Mouse (Mus musculus): ENCODE results near the gene Gnai2. TPM values are rescaled to one million over a fixed set of nuclear protein-coding genes. Genes with fewer than 3 reads are reported as not detected.
A peak's percentile ranks its signal among the peaks of the same experiment; 100 is the strongest.

Gnai2 gene
- polyA plus RNA-seq, 1 experiment from 2014 or later: 434 TPM

- Histone ChIP-seq H3K27me3 (ENCODE audit: control insufficient read depth, insufficient read depth, low read length) (peaks cover 30% of the 10 kb centered on the region), H3K36me3 (ENCODE audit: control insufficient read depth, insufficient read depth, low read length) (no peaks in the 10 kb centered on the region), H3K4me3 (ENCODE audit: low read depth, low read length) (no peak overlapping the region), H3K4me2 (ENCODE audit: low read depth) (no peak overlapping the region), H3K9ac (ENCODE audit: low read length) (no peak overlapping the region), H3K4me1 (ENCODE audit: control insufficient read depth, insufficient read depth, low read length) (peaks cover 4% of the 10 kb centered on the region), H3K27ac (ENCODE audit: low read depth, low read length) (no peak overlapping the region), H3K9me3 (ENCODE audit: control insufficient read depth, low read length) (no peaks in the 10 kb centered on the region)
- WGBS: 60% methylated on average over 9 of the region's 9 CpGs
- no peak for DNase-seq (ENCODE audit: low spot score)
- no peak for ATAC-seq (ENCODE audit: insufficient read depth, low FRiP score, low TSS enrichment)
Observed at GRCm38 (mm10) chr9:107674609-107675429, 39.7 kb upstream of the Gnai2 start.

GRCm38 (mm10) chr9:107670259-107670658, 35.1 kb upstream of the Gnai2 start:
- Histone ChIP-seq H3K27me3 (ENCODE audit: control insufficient read depth, insufficient read depth, low read length) (peaks cover 17% of the 10 kb centered on the region), H3K27ac (ENCODE audit: low read depth, low read length) (no peak overlapping the region), H3K4me2 (ENCODE audit: low read depth) (no peak overlapping the region), H3K36me3 (ENCODE audit: control insufficient read depth, insufficient read depth, low read length) (no peaks in the 10 kb centered on the region), H3K9me3 (ENCODE audit: control insufficient read depth, low read length) (no peaks in the 10 kb centered on the region), H3K4me1 (ENCODE audit: control insufficient read depth, insufficient read depth, low read length) (peaks cover 18% of the 10 kb centered on the region), H3K9ac (ENCODE audit: low read length) (no peak overlapping the region), H3K4me3 (ENCODE audit: low read depth, low read length) (no peak overlapping the region)
- ATAC-seq (ENCODE audit: insufficient read depth, low FRiP score, low TSS enrichment) (no peak), DNase-seq (ENCODE audit: low spot score) (no peak)
- WGBS: 57% methylated on average over 5 of the region's 5 CpGs

- Histone ChIP-seq H3K9ac (ENCODE audit: low read length) (no peak within 1 kb of the TSS), H3K4me3 (ENCODE audit: low read depth, low read length) (no peak within 1 kb of the TSS), H3K4me2 (ENCODE audit: low read depth) (no peak within 1 kb of the TSS), H3K4me1 (ENCODE audit: control insufficient read depth, insufficient read depth, low read length) (peaks cover 18% of the 10 kb centered on the region), H3K27me3 (ENCODE audit: control insufficient read depth, insufficient read depth, low read length) (peaks cover 11% of the 10 kb centered on the region), H3K9me3 (ENCODE audit: control insufficient read depth, low read length) (no peaks in the 10 kb centered on the region), H3K36me3 (ENCODE audit: control insufficient read depth, insufficient read depth, low read length) (no peaks in the 10 kb centered on the region), H3K27ac (ENCODE audit: low read depth, low read length) (no peak within 1 kb of the TSS)
- WGBS: 88% methylated on average over 9 of the region's 9 CpGs
- DNase-seq (ENCODE audit: low spot score) (no peak), ATAC-seq (ENCODE audit: insufficient read depth, low FRiP score, low TSS enrichment) (no peak)
Observed at GRCm38 (mm10) chr9:107669480-107669945, 34.3 kb upstream of the Gnai2 start, which contains the start of gene Slc38a3. Slc38a3 (minus strand) TSS chr9:107669530.

DNA sequence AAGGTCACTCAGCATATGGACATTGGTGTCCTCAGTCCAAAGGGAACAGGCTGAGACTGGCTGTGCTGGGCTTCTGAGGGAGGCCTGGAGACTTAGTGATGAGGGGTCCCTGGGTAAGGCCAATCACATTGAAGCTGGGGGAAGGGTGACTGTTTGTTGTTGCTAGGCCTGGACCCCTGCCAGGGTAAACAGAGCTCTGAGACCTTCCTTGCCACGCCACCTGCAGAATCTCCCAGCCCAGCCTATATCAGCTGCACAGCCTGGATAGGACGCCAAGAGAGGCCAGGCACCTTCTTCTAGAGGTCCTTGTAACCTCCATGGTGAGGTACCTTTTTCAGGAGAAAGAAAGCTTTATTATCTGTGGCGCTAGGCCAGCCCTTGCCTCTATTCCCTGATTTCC, 33.7 kb upstream of the Gnai2 start:
- Histone ChIP-seq H3K4me1 (ENCODE audit: control insufficient read depth, insufficient read depth, low read length) (peaks cover 18% of the 10 kb centered on the region), H3K9me3 (ENCODE audit: control insufficient read depth, low read length) (no peaks in the 10 kb centered on the region), H3K4me3 (ENCODE audit: low read depth, low read length) (no peak overlapping the region), H3K9ac (ENCODE audit: low read length) (no peak overlapping the region), H3K27me3 (ENCODE audit: control insufficient read depth, insufficient read depth, low read length) (peaks cover 11% of the 10 kb centered on the region), H3K4me2 (ENCODE audit: low read depth) (no peak overlapping the region), H3K27ac (ENCODE audit: low read depth, low read length) (no peak overlapping the region), H3K36me3 (ENCODE audit: control insufficient read depth, insufficient read depth, low read length) (no peaks in the 10 kb centered on the region)
- ATAC-seq (ENCODE audit: insufficient read depth, low FRiP score, low TSS enrichment) (no peak), DNase-seq (ENCODE audit: low spot score) (no peak)
- 73% methylated on average over 3 of the region's 3 CpGs for WGBS

GRCm38 (mm10) chr9:107668011-107668410, 32.8 kb upstream of the Gnai2 start:
- peaks cover 23% of the 10 kb centered on the region for H3K4me1 ChIP-seq (ENCODE audit: control insufficient read depth, insufficient read depth, low read length)
- no peaks in the 10 kb centered on the region for H3K9me3 ChIP-seq (ENCODE audit: control insufficient read depth, low read length)
- H3K9ac ChIP-seq (ENCODE audit: low read length): no peak overlapping the region
- no peak overlapping the region; the same call in 1 of the 2 replicates for H3K4me2 ChIP-seq (ENCODE audit: low read depth)
- peaks cover 11% of the 10 kb centered on the region for H3K27me3 ChIP-seq (ENCODE audit: control insufficient read depth, insufficient read depth, low read length)
- H3K4me3 ChIP-seq (ENCODE audit: low read depth, low read length): no peak overlapping the region
- no peak overlapping the region for H3K27ac ChIP-seq (ENCODE audit: low read depth, low read length)
- H3K36me3 ChIP-seq (ENCODE audit: control insufficient read depth, insufficient read depth, low read length): no peaks in the 10 kb centered on the region
- DNase-seq (ENCODE audit: low spot score) (no peak), ATAC-seq (ENCODE audit: insufficient read depth, low FRiP score, low TSS enrichment) (no peak)
- 38% methylated on average over 8 of the region's 8 CpGs for WGBS

DNA sequence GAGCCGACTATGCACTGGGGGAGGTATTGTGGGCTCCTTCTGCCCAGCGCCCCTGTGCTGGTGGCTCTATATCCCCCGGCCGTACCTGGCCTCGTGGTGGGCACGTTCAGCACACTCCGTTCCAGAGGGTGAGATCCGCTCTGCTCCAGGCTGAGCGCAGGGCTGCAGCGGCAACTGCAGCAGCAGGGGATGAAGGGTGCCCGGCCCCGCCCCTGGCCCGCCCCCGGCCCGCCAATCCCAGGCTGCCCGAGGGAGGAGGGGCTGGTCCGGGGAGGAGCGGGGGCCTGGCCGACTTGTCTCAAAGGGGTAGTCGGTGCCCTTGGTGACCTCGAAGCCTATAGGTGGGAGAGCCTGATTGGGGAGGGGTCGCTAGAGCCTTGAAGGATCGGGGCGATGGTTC, 32.1 kb upstream of the Gnai2 start:
- Histone ChIP-seq H3K9me3 (ENCODE audit: control insufficient read depth, low read length) (no peaks in the 10 kb centered on the region), H3K27ac (ENCODE audit: low read depth, low read length) (no peak overlapping the region), H3K27me3 (ENCODE audit: control insufficient read depth, insufficient read depth, low read length) (peaks cover 11% of the 10 kb centered on the region), H3K36me3 (ENCODE audit: control insufficient read depth, insufficient read depth, low read length) (no peaks in the 10 kb centered on the region), H3K4me2 (ENCODE audit: low read depth) (peak overlapping the region; percentile 89), H3K4me3 (ENCODE audit: low read depth, low read length) (peak overlapping the region; percentile 38), H3K9ac (ENCODE audit: low read length) (peak overlapping the region; percentile 54), H3K4me1 (ENCODE audit: control insufficient read depth, insufficient read depth, low read length) (peaks cover 23% of the 10 kb centered on the region)
- DNase-seq (ENCODE audit: low spot score) (peak; percentile 80), ATAC-seq (ENCODE audit: insufficient read depth, low FRiP score, low TSS enrichment) (peak; percentile 79)
- 0% methylated on average over 23 of the region's 24 CpGs for WGBS

GRCm38 (mm10) chr9:107666751-107667205, 31.6 kb upstream of the Gnai2 start:
- Histone ChIP-seq H3K4me2 (ENCODE audit: low read depth) (peak overlapping the region; percentile 89), H3K27me3 (ENCODE audit: control insufficient read depth, insufficient read depth, low read length) (peaks cover 11% of the 10 kb centered on the region), H3K9me3 (ENCODE audit: control insufficient read depth, low read length) (no peaks in the 10 kb centered on the region), H3K36me3 (ENCODE audit: control insufficient read depth, insufficient read depth, low read length) (no peaks in the 10 kb centered on the region), H3K27ac (ENCODE audit: low read depth, low read length) (no peak overlapping the region), H3K9ac (ENCODE audit: low read length) (peak overlapping the region; percentile 54), H3K4me1 (ENCODE audit: control insufficient read depth, insufficient read depth, low read length) (peaks cover 23% of the 10 kb centered on the region), H3K4me3 (ENCODE audit: low read depth, low read length) (peak overlapping the region; percentile 38)
- DNase-seq (ENCODE audit: low spot score): peak; percentile 49
- under 1% methylated on average over 30 of the region's 30 CpGs for WGBS
- ATAC-seq (ENCODE audit: insufficient read depth, low FRiP score, low TSS enrichment): 0 out of 2 replicates have a peak, but pooled peaks have one; percentile 8

GRCm38 (mm10) chr9:107665308-107665707, 30.1 kb upstream of the Gnai2 start:
- 82% methylated on average over 7 of the region's 7 CpGs for WGBS
- ATAC-seq (ENCODE audit: insufficient read depth, low FRiP score, low TSS enrichment) (no peak), DNase-seq (ENCODE audit: low spot score) (no peak)
- Histone ChIP-seq H3K9ac (ENCODE audit: low read length) (no peak overlapping the region), H3K4me2 (ENCODE audit: low read depth) (no peak overlapping the region), H3K4me1 (ENCODE audit: control insufficient read depth, insufficient read depth, low read length) (peaks cover 23% of the 10 kb centered on the region), H3K4me3 (ENCODE audit: low read depth, low read length) (no peak overlapping the region), H3K27me3 (ENCODE audit: control insufficient read depth, insufficient read depth, low read length) (peaks cover 11% of the 10 kb centered on the region), H3K36me3 (ENCODE audit: control insufficient read depth, insufficient read depth, low read length) (no peaks in the 10 kb centered on the region), H3K27ac (ENCODE audit: low read depth, low read length) (no peak overlapping the region), H3K9me3 (ENCODE audit: control insufficient read depth, low read length) (no peaks in the 10 kb centered on the region)

- Histone ChIP-seq H3K4me1 (ENCODE audit: control insufficient read depth, insufficient read depth, low read length) (peaks cover 23% of the 10 kb centered on the region), H3K4me3 (ENCODE audit: low read depth, low read length) (no peak overlapping the region), H3K36me3 (ENCODE audit: control insufficient read depth, insufficient read depth, low read length) (no peaks in the 10 kb centered on the region), H3K9ac (ENCODE audit: low read length) (no peak overlapping the region), H3K4me2 (ENCODE audit: low read depth) (no peak overlapping the region), H3K27me3 (ENCODE audit: control insufficient read depth, insufficient read depth, low read length) (peaks cover 11% of the 10 kb centered on the region), H3K9me3 (ENCODE audit: control insufficient read depth, low read length) (no peaks in the 10 kb centered on the region), H3K27ac (ENCODE audit: low read depth, low read length) (no peak overlapping the region)
- ATAC-seq (ENCODE audit: insufficient read depth, low FRiP score, low TSS enrichment): no peak
- WGBS: 36% methylated on average over 9 of the region's 9 CpGs
- DNase-seq (ENCODE audit: low spot score): no peak
Observed at GRCm38 (mm10) chr9:107663525-107663924, 28.4 kb upstream of the Gnai2 start.
